Mouse (Mus musculus) myocyte (in vitro differentiated cells): Measurements from ENCODE around the gene Arid1a.

ENCODE experiments used
- E2F4 ChIP-seq: IDR thresholded peaks from one replicate; pipeline ENCODE4 v1.6.1; 2011; ENCODE audit warnings: mild to moderate bottlenecking, control low read depth, moderate library complexity; ENCODE audit not compliant: insufficient read depth
- MAX ChIP-seq: IDR thresholded peaks from one replicate; pipeline ENCODE4 v1.6.1; 2011; ENCODE audit warnings: low read depth, mild to moderate bottlenecking, control low read depth
- MYOD1 ChIP-seq, 3 experiments: IDR thresholded peaks; one replicate each; pipeline ENCODE4 v1.6.1; 2011; ENCODE audit warnings: control low read depth in 2 of 3, low read depth in 2 of 3, mild to moderate bottlenecking in 2 of 3, moderate library complexity in 1 of 3; ENCODE audit not compliant: insufficient read length in 2 of 3, control insufficient read depth in 1 of 3
- MYOG ChIP-seq, 3 experiments: IDR thresholded peaks; one replicate each; pipeline ENCODE4 v1.6.1; 2011; ENCODE audit warnings: control low read depth in 2 of 3, low read depth in 2 of 3, mild to moderate bottlenecking in 2 of 3; ENCODE audit not compliant: insufficient read length in 2 of 3, control insufficient read depth in 1 of 3, insufficient read depth in 1 of 3
- POLR2A ChIP-seq: IDR thresholded peaks from one replicate; pipeline ENCODE4 v1.6.1; 2011; ENCODE audit warnings: low read depth, mild to moderate bottlenecking, control low read depth, moderate library complexity; ENCODE audit not compliant: insufficient read length
- POLR2AphosphoS2 ChIP-seq: IDR thresholded peaks from one replicate; pipeline ENCODE4 v1.6.1; 2011; ENCODE audit warnings: low read depth, control low read depth; ENCODE audit not compliant: insufficient read length
- REST ChIP-seq: IDR thresholded peaks from one replicate; pipeline ENCODE4 v1.6.1; 2011; ENCODE audit warnings: mild to moderate bottlenecking, control low read depth, moderate library complexity; ENCODE audit not compliant: insufficient read depth, insufficient read length
- TCF12 ChIP-seq: IDR thresholded peaks from one replicate; pipeline ENCODE4 v1.6.1; 2011; ENCODE audit warnings: mild to moderate bottlenecking, control low read depth; ENCODE audit not compliant: poor library complexity, insufficient read depth, severe bottlenecking
- USF1 ChIP-seq: IDR thresholded peaks from one replicate; pipeline ENCODE4 v1.6.1; 2011; ENCODE audit warnings: low read depth, mild to moderate bottlenecking, control low read depth, moderate library complexity

DNA sequence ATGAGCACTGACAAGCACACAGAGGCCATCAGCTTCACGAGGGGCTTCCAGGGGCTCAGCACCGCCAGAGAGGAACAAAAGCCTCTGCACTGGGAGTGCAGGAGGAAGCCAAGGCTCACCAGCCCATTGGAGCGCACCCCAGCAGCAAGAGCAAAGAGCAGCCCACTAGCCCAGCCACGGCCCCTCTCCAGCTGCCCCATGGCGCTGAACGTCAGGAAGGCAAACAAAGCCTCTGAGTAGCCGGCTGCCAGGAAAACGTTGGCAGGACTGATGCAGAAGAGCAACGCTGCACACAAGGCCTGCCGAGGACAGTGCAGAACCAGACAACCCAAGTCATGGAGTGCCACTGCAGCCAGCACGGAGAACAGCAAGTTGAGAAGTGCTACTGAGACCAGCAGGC, 91.5 kb downstream of the Arid1a start:
- TF ChIP-seq POLR2A, result no peak
- TF ChIP-seq MAX, result no peak
- TF ChIP-seq E2F4, result no peak
- TF ChIP-seq REST, result no peak
- no peak for TF ChIP-seq TCF12
- no peak for TF ChIP-seq MYOD1 (IDR thresholded peaks at IDR 0.05; ENCODE audit: control insufficient read depth in 1 of 3, insufficient read length in 2 of 3, low read depth in 2 of 3)
- TF ChIP-seq USF1, result no peak
- TF ChIP-seq POLR2AphosphoS2, result no peak
- TF ChIP-seq MYOG (IDR thresholded peaks at IDR 0.05; ENCODE audit: control insufficient read depth in 1 of 3, insufficient read depth in 1 of 3, insufficient read length in 2 of 3, low read depth in 2 of 3), result no peak
